Mouse (Mus musculus) brain, embryonic 14.5 days (tissue): ENCODE measurements at regions not wholly inside any gene's neighbourhood (a gene's known extent, or its start where the extent isn't known, plus 50 kb on each side); places are given as distances from the start of the nearest gene placed in this dataset.

Source experiments
- CTCF ChIP-seq: fragments of 200-500 bp; IDR thresholded peaks from 2 replicates; pipeline ENCODE4 v1.5.1; 2012; ENCODE audit warnings: inconsistent platforms, mild to moderate bottlenecking, moderate library complexity, borderline replicate concordance; ENCODE audit not compliant: insufficient read depth, insufficient read length; ENCODE audit errors: extremely low read depth
- POLR2A ChIP-seq: fragments of 200-500 bp; IDR thresholded peaks from 2 replicates; pipeline ENCODE4 v1.6.1; 2012; ENCODE audit warnings: mild to moderate bottlenecking, inconsistent platforms, borderline replicate concordance; ENCODE audit not compliant: poor library complexity, insufficient read depth, insufficient read length, severe bottlenecking; ENCODE audit errors: extremely low read depth

DNA sequence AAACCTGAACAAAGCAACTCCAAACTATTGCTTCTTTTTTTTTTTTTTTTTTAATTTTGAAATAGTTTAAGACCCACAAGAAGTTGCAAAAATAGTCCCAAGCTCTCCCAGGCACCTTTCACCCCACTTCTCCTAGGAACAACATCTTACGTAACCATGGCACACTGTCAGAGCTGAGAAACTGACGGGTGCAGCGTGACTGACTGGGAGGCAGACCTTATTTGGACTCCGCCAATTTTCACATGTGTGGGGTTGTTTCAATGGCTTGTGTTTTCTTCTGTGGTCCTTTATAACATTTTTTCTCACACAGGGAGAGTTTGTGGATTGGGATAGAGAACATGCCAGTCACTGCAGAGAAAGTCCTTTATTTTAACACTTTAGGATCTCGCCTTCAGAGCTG, 66.6 kb downstream of the Lsm3 start:
- no peak for TF ChIP-seq POLR2A
- TF ChIP-seq CTCF: no peak
